Mouse (Mus musculus) embryo, embryonic 9.5 days (tissue): ENCODE results near the gene Zswim8.

Source experiments
- DNase-seq: peaks from one replicate; pipeline ENCODE4 v3.0.0-alpha.2; 2017; ENCODE audit errors: extremely low spot score

Gene Zswim8

GRCm38 (mm10) chr14:20733041-20733951 lies 25.9 kb downstream of the Zswim8 start:
- DNase-seq: peak; percentile 20

GRCm38 (mm10) chr14:20733952-20734774 lies 26.8 kb downstream of the Zswim8 start, which contains the start of gene Ndst2:
TSS of gene Ndst2 (minus strand) at chr14:20734562.
- peak; percentile 92 for DNase-seq

GRCm38 (mm10) chr14:20735052-20735451 lies 27.7 kb downstream of the Zswim8 start:
- DNase-seq: no peak

- no peak for DNase-seq
These were observed 28.6 kb downstream of the Zswim8 start for GRCm38 (mm10) chr14:20735892-20736390.

GRCm38 (mm10) chr14:20737306-20737705 lies 30.0 kb downstream of the Zswim8 start:
- DNase-seq: peak; percentile 45

- no peak for DNase-seq
These were observed 31.2 kb downstream of the Zswim8 start for GRCm38 (mm10) chr14:20738511-20738910.

GRCm38 (mm10) chr14:20741301-20741700 lies 33.9 kb downstream of the Zswim8 start:
- DNase-seq: no peak

GRCm38 (mm10) chr14:20743614-20744013 lies 36.3 kb downstream of the Zswim8 start:
- no peak for DNase-seq

GRCm38 (mm10) chr14:20746935-20747334 lies 39.6 kb downstream of the Zswim8 start:
- no peak for DNase-seq

- DNase-seq: no peak
These were observed 41.0 kb downstream of the Zswim8 start for GRCm38 (mm10) chr14:20748388-20748787.

- no peak for DNase-seq
These were observed 42.2 kb downstream of the Zswim8 start for GRCm38 (mm10) chr14:20749494-20750051.

- DNase-seq: no peak
These were observed 43.2 kb downstream of the Zswim8 start for GRCm38 (mm10) chr14:20750503-20750902.

GRCm38 (mm10) chr14:20753792-20754191 lies 46.4 kb downstream of the Zswim8 start:
- DNase-seq: no peak

GRCm38 (mm10) chr14:20757370-20757907 lies 50.1 kb downstream of the Zswim8 start:
- DNase-seq: no peak

GRCm38 (mm10) chr14:20758768-20759435 lies 51.5 kb downstream of the Zswim8 start:
- no peak for DNase-seq

GRCm38 (mm10) chr14:20764942-20765341 lies 57.6 kb downstream of the Zswim8 start:
- no peak for DNase-seq

GRCm38 (mm10) chr14:20765642-20766258 lies 58.4 kb downstream of the Zswim8 start:
- DNase-seq: peak; percentile 79

GRCm38 (mm10) chr14:20767936-20768335 lies 60.6 kb downstream of the Zswim8 start:
- no peak for DNase-seq

GRCm38 (mm10) chr14:20768581-20768980 lies 61.2 kb downstream of the Zswim8 start:
- no peak for DNase-seq

- no peak for DNase-seq
These were observed 64.6 kb downstream of the Zswim8 start for GRCm38 (mm10) chr14:20771941-20772340.

- no peak for DNase-seq
These were observed 65.5 kb downstream of the Zswim8 start for GRCm38 (mm10) chr14:20772808-20773207.
